Mouse (Mus musculus): Measurements from ENCODE around the gene Gm4302. TPM values are rescaled to one million over a fixed set of nuclear protein-coding genes. Genes with fewer than 3 reads are reported as not detected.
A peak's percentile ranks its signal among the peaks of the same experiment; 100 is the strongest.
"Not testable (repeated sequence)": the region's sequence is repeated elsewhere in the genome, so short reads cannot be mapped to it uniquely, and the experiment has no call there.

The Gm4302 gene
- not detected in 2 replicates for polyA plus RNA-seq (2012; rRNA removed)

- DNase-seq (ENCODE audit: extremely low spot score in 1 of 2, low spot score in 1 of 2) = not testable (repeated sequence)
These were observed at the start of gene Gm4302 for GRCm38 (mm10) chr10:100340536-100340935. Gene Gm4302, plus strand, starts transcription at chr10:100340836.

GRCm38 (mm10) chr10:100296105-100296504 is 44.5 kb upstream of the Gm4302 start:
- DNase-seq (ENCODE audit: extremely low spot score in 1 of 2, low spot score in 1 of 2) = peak in 1 of 2 experiments; percentile 45

GRCm38 (mm10) chr10:100300106-100300505 is 40.5 kb upstream of the Gm4302 start:
- not testable (repeated sequence) for DNase-seq (ENCODE audit: extremely low spot score in 1 of 2, low spot score in 1 of 2)

- DNase-seq (ENCODE audit: extremely low spot score in 1 of 2, low spot score in 1 of 2) = not testable (repeated sequence)
These were observed 5.3 kb upstream of the Gm4302 start, which contains the start of gene Gm4301 for GRCm38 (mm10) chr10:100335376-100335775. Gene Gm4301, plus strand, starts transcription at chr10:100335676.

GRCm38 (mm10) chr10:100345672-100346071 is 5.0 kb downstream of the Gm4302 start, which contains the start of gene Gm4303:
Gene Gm4303, plus strand, starts transcription at chr10:100345972.
- DNase-seq (ENCODE audit: extremely low spot score in 1 of 2, low spot score in 1 of 2) = not testable (repeated sequence)

GRCm38 (mm10) chr10:100350793-100351192 is 10.2 kb downstream of the Gm4302 start, which contains the start of gene Gm4305:
Gene Gm4305, plus strand, starts transcription at chr10:100351093.
- not testable (repeated sequence) for DNase-seq (ENCODE audit: extremely low spot score in 1 of 2, low spot score in 1 of 2)

- peak in 1 of 2 experiments; percentile 0 for DNase-seq (ENCODE audit: extremely low spot score in 1 of 2, low spot score in 1 of 2)
These were observed 16.2 kb downstream of the Gm4302 start for GRCm38 (mm10) chr10:100356841-100357240.

GRCm38 (mm10) chr10:100361038-100361437 is 20.4 kb downstream of the Gm4302 start, which contains the start of gene Gm4307:
Gene Gm4307, plus strand, starts transcription at chr10:100361338.
- DNase-seq (ENCODE audit: extremely low spot score in 1 of 2, low spot score in 1 of 2) = not testable (repeated sequence)

GRCm38 (mm10) chr10:100382460-100382859 is 41.8 kb downstream of the Gm4302 start, which contains the start of gene Gm4312:
Gene Gm4312, minus strand, starts transcription at chr10:100382560.
- DNase-seq (ENCODE audit: extremely low spot score in 1 of 2, low spot score in 1 of 2) = not testable (repeated sequence)

Other genes starting within 250 kb of the Gm4302 start
- gene Gm4301, start 5.2 kb upstream of the Gm4302 start, polyA plus RNA-seq (2012; rRNA removed) = not detected in 2 replicates
- not detected in 2 replicates for gene Gm4303, start 5.1 kb downstream of the Gm4302 start, polyA plus RNA-seq (2012; rRNA removed)
- gene Gm4305, start 10.3 kb downstream of the Gm4302 start, polyA plus RNA-seq (2012; rRNA removed) = not detected in 2 replicates
- not detected in 2 replicates for gene Gm4307, start 20.5 kb downstream of the Gm4302 start, polyA plus RNA-seq (2012; rRNA removed)
- not detected in 2 replicates for gene Gm4312, start 41.7 kb downstream of the Gm4302 start, polyA plus RNA-seq (2012; rRNA removed)
- 6.4 and 7.1 TPM in 2 replicates for gene Tmtc3, start 146.5 kb downstream of the Gm4302 start, polyA plus RNA-seq (2012; rRNA removed)
- 7.5 and 9.6 TPM in 2 replicates for gene Cep290, start 146.7 kb downstream of the Gm4302 start, polyA plus RNA-seq (2012; rRNA removed)
- gene 4930430F08Rik, start 249.6 kb downstream of the Gm4302 start, polyA plus RNA-seq (2012; rRNA removed) = 22.6 and 22.8 TPM in 2 replicates
- not detected in 2 replicates for gene 1700017N19Rik, start 249.6 kb downstream of the Gm4302 start, polyA plus RNA-seq (2012; rRNA removed)

All from frontal cortex, adult 2 months (tissue).